8 mouse cellular contexts compared by ENCODE assay signal in genomic region chr6:50566141-50566996, GRCm38 (mm10). TPM values are rescaled to one million over a fixed set of nuclear protein-coding genes. Genes with fewer than 3 reads are reported as not detected.
DNase-seq lines count a peak whose midpoint lies in the region; ATAC-seq lines count a peak whose summit lies in the region.

Cycs (minus strand) TSS chr6:50566538.

- peak within 1 kb of the TSS; percentile 99 for H3K27ac ChIP-seq in brown adipose tissue, adult 24 weeks (replicated peaks; ENCODE audit: low read depth, low read length)
- H3K27ac ChIP-seq in heart, embryonic 13.5 days (replicated peaks) = peak within 1 kb of the TSS; percentile 92
- peak within 1 kb of the TSS; percentile 84 for H3K27ac ChIP-seq in liver, embryonic 12.5 days
- H3K27ac ChIP-seq in stomach, embryonic 15.5 days = peak within 1 kb of the TSS; percentile 87

- peaks cover 21% of the 10 kb centered on the region for H3K36me3 ChIP-seq in heart, embryonic 13.5 days
- H3K36me3 ChIP-seq in liver, embryonic 12.5 days = peaks cover 24% of the 10 kb centered on the region
- no peaks in the 10 kb centered on the region for H3K36me3 ChIP-seq in stomach, embryonic 15.5 days

- peak; percentile 100 for DNase-seq in CD4-positive, CD25-positive, alpha-beta regulatory T cell, adult 2 months (ENCODE audit: low read depth, low spot score)
- DNase-seq in fat pad, adult 2 months (ENCODE audit: extremely low read depth, low read depth, low spot score) = peak; percentile 91
- DNase-seq in kidney, postnatal 10 days = peak; percentile 100
- peak; percentile 99 for DNase-seq in natural killer cell, adult 2 months (ENCODE audit: low spot score in 2 of 2)

- no peaks in the 10 kb centered on the region for H3K9me3 ChIP-seq in heart, embryonic 13.5 days
- no peaks in the 10 kb centered on the region for H3K9me3 ChIP-seq in liver, embryonic 12.5 days (replicated peaks)
- no peaks in the 10 kb centered on the region for H3K9me3 ChIP-seq in stomach, embryonic 15.5 days

- peak; percentile 97 for ATAC-seq in heart, embryonic 13.5 days (ENCODE audit: extremely low read depth, insufficient number of reproducible peaks, low FRiP score, low TSS enrichment)
- peak; percentile 97 for ATAC-seq in liver, embryonic 12.5 days
- peak; percentile 97 for ATAC-seq in stomach, embryonic 15.5 days (ENCODE audit: insufficient read depth, low FRiP score, low read depth)

- no peaks in the 10 kb centered on the region for H3K27me3 ChIP-seq in heart, embryonic 13.5 days (replicated peaks)
- H3K27me3 ChIP-seq in liver, embryonic 12.5 days (replicated peaks) = no peaks in the 10 kb centered on the region
- H3K27me3 ChIP-seq in stomach, embryonic 15.5 days (replicated peaks) = no peaks in the 10 kb centered on the region

- peak within 1 kb of the TSS; percentile 96 for H3K4me3 ChIP-seq in brown adipose tissue, adult 24 weeks (ENCODE audit: insufficient read depth, low read depth, low read length)
- peak within 1 kb of the TSS; percentile 63 for H3K4me3 ChIP-seq in heart, embryonic 13.5 days
- H3K4me3 ChIP-seq in liver, embryonic 12.5 days = peak within 1 kb of the TSS; percentile 87
- H3K4me3 ChIP-seq in stomach, embryonic 15.5 days (replicated peaks) = peak within 1 kb of the TSS; percentile 93

- H3K4me1 ChIP-seq in brown adipose tissue, adult 24 weeks (ENCODE audit: control insufficient read depth, insufficient read depth, insufficient read length, low read length) = no peaks in the 10 kb centered on the region
- peaks cover 13% of the 10 kb centered on the region for H3K4me1 ChIP-seq in heart, embryonic 13.5 days
- H3K4me1 ChIP-seq in liver, embryonic 12.5 days = peaks cover 17% of the 10 kb centered on the region
- H3K4me1 ChIP-seq in stomach, embryonic 15.5 days = no peaks in the 10 kb centered on the region

- peak within 1 kb of the TSS; percentile 87 for H3K4me2 ChIP-seq in heart, embryonic 13.5 days
- peak within 1 kb of the TSS; percentile 85 for H3K4me2 ChIP-seq in liver, embryonic 12.5 days
- H3K4me2 ChIP-seq in stomach, embryonic 15.5 days = peak within 1 kb of the TSS; percentile 70

- under 1% methylated on average over 78 of the region's 78 CpGs for WGBS in heart, embryonic 13.5 days
- under 1% methylated on average over 78 of the region's 78 CpGs for WGBS in liver, embryonic 12.5 days (ENCODE audit: insufficient replicate concordance)
- 1% methylated on average over 78 of the region's 78 CpGs for WGBS in stomach, embryonic 15.5 days

- H3K9ac ChIP-seq in heart, embryonic 13.5 days = peak within 1 kb of the TSS; percentile 94
- peak within 1 kb of the TSS; percentile 90 for H3K9ac ChIP-seq in liver, embryonic 12.5 days
- H3K9ac ChIP-seq in stomach, embryonic 15.5 days = peak within 1 kb of the TSS; percentile 78

RNA-seq across cellular contexts. Expression of gene Cycs, which starts in this region (rescaled TPM):
- 219 and 245 TPM in 2 replicates for polyA plus RNA-seq in brown adipose tissue, adult 24 weeks (2012; ENCODE audit: insufficient read depth, insufficient read length, missing spikeins)
- 161 and 179 TPM in 2 replicates for polyA plus RNA-seq in heart, embryonic 13.5 days (2015; fragmentation: Nextera tagmentation; extraction: Ambion mirVana)
- polyA plus RNA-seq in liver, embryonic 12.5 days (2016; fragmentation: Nextera tagmentation; extraction: Ambion mirVana) = 63.0 and 63.2 TPM in 2 replicates
- polyA plus RNA-seq in stomach, embryonic 15.5 days (2015; fragmentation: Nextera tagmentation; extraction: Ambion mirVana) = 69.0 and 73.3 TPM in 2 replicates

Comparison
In these comparisons a context has a peak if more than half of its experiments do, and no peak if none do; other contexts are left out.
1. Peak in every context shown above with its lines: DNase-seq, ATAC-seq, H3K4me3 ChIP-seq and H3K27ac ChIP-seq.